15 mouse cellular contexts compared by ENCODE assay signal in the genomic region with DNA sequence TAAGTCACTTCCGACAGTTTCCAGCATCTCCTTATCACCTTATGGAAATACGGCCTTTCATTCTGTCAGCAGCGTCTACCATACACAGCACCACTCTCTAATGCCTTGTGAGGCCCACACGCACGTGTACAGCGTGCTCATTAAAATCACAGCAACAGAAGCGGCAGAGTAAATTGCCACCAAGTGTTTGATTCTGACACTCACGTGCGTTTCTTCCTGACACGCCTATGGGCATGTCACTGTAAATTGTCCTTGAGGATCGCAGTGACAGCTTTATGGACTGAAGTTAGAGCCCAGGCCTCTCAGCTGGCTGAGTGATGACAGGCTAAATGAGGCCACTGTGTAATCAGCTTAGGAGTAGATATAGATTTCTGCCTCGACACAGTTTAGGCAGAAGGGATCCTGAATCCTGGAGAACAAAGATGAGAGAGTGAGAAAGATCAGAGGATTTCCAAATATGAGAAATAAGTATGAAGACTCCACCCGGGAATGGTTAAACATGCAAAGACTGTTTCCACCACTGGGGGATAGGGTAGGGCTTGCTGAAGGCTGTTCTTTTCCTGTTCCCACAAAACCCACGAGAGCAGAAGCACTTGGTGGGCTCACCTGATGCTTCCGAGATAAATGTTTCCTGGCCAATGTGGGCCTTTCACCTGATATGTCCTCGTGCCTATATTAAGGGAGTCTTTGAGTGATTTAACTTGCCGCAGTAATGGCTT.
DNase-seq lines count a peak whose midpoint lies in the region; ATAC-seq lines count a peak whose summit lies in the region.
"Had no signal": no experiment of that assay in that cellular context is flagged by ENCODE, and none has a peak within 500 bp of the region (broad histone marks: within the 10 kb centered on the region; RNA-seq: fewer than 3 reads in every experiment).

No protein-coding gene starts in this region.

- H3K27ac ChIP-seq in heart, embryonic 14.5 days (replicated peaks in 1 of 2; ENCODE audit: control insufficient read depth in 1 of 2, insufficient read depth in 1 of 2, low read depth in 2 of 2, low read length in 2 of 2) = no peak overlapping the region
- no peak overlapping the region for H3K27ac ChIP-seq in heart, embryonic 11.5 days (ENCODE audit: low read depth, low read length)
- H3K27ac ChIP-seq: embryonic facial prominence, embryonic 13.5 days; liver, embryonic 15.5 days had no signal

- H3K9ac ChIP-seq in heart, embryonic 14.5 days (ENCODE audit: low read length) = no peak overlapping the region
- no peak overlapping the region for H3K9ac ChIP-seq in heart, embryonic 11.5 days (ENCODE audit: low read depth, low read length)
- H3K9ac ChIP-seq: embryonic facial prominence, embryonic 13.5 days; liver, embryonic 15.5 days had no signal

- H3K27me3 ChIP-seq in heart, embryonic 14.5 days (ENCODE audit: control insufficient read depth, insufficient read depth, low read length) = peaks cover 45% of the 10 kb centered on the region
- H3K27me3 ChIP-seq in heart, embryonic 11.5 days (ENCODE audit: control insufficient read depth, insufficient read depth, low read length) = peaks cover 52% of the 10 kb centered on the region
- H3K27me3 ChIP-seq: embryonic facial prominence, embryonic 13.5 days; liver, embryonic 15.5 days had no signal

- H3K36me3 ChIP-seq in heart, embryonic 14.5 days (ENCODE audit: control insufficient read depth, insufficient read depth, low read length) = no peaks in the 10 kb centered on the region
- no peaks in the 10 kb centered on the region for H3K36me3 ChIP-seq in heart, embryonic 11.5 days (ENCODE audit: control insufficient read depth, insufficient read depth, low read length)
- H3K36me3 ChIP-seq: embryonic facial prominence, embryonic 13.5 days; liver, embryonic 15.5 days had no signal

- peak; percentile 25 to 49 for DNase-seq in right cerebral cortex, postnatal 10 days (ENCODE audit: low spot score in 2 of 2)
- DNase-seq in right cerebral cortex, postnatal 14 days = no peak
- peak; percentile 65 for DNase-seq in mesoderm, embryonic 11.5 days (ENCODE audit: low read depth, low spot score)
- DNase-seq in frontal cortex, adult 2 months (ENCODE audit: extremely low spot score in 1 of 2, low spot score in 1 of 2) = no peak
- DNase-seq: adrenal gland, postnatal 14 days; cerebellum, adult 11-12 months; gastrocnemius, postnatal 14 days; heart, postnatal 14 days; thymus, adult 18-20 months had no signal

- 16% methylated on average over 17 of the region's 17 CpGs for WGBS in heart, embryonic 14.5 days
- 32% methylated on average over 17 of the region's 17 CpGs for WGBS in heart, embryonic 11.5 days (ENCODE audit: insufficient replicate concordance)

- H3K4me2 ChIP-seq in heart, embryonic 14.5 days (ENCODE audit: low read length) = peak overlapping the region; percentile 9; the same call in 1 of the 2 replicates
- H3K4me2 ChIP-seq in heart, embryonic 11.5 days = no peak overlapping the region
- H3K4me2 ChIP-seq: embryonic facial prominence, embryonic 13.5 days; liver, embryonic 15.5 days had no signal

- no peak for ATAC-seq in heart, embryonic 14.5 days (ENCODE audit: insufficient number of reproducible peaks, insufficient read depth, low FRiP score, low read depth)
- ATAC-seq in heart, embryonic 11.5 days (replicated peaks; ENCODE audit: insufficient number of reproducible peaks, low FRiP score, low TSS enrichment) = no peak
- no peak for ATAC-seq in erythroblast, adult 5-6 weeks (replicated peaks; ENCODE audit: low FRiP score, poor library complexity, severe bottlenecking)
- ATAC-seq in megakaryocyte, adult 5-6 weeks (ENCODE audit: poor library complexity, severe bottlenecking) = no peak

- no peaks in the 10 kb centered on the region for H3K9me3 ChIP-seq in heart, embryonic 14.5 days (ENCODE audit: control insufficient read depth, low read length)
- no peaks in the 10 kb centered on the region for H3K9me3 ChIP-seq in heart, embryonic 11.5 days (replicated peaks; ENCODE audit: control insufficient read depth, low read length)
- H3K9me3 ChIP-seq: embryonic facial prominence, embryonic 13.5 days; liver, embryonic 15.5 days had no signal

- H3K4me1 ChIP-seq in heart, embryonic 14.5 days (ENCODE audit: control insufficient read depth in 2 of 2, insufficient read depth in 2 of 2, low read length in 2 of 2) = peaks cover 3 to 5% of the 10 kb centered on the region in 2 experiments; a peak in 2 of 4 replicates
- H3K4me1 ChIP-seq in heart, embryonic 11.5 days (ENCODE audit: control insufficient read depth, insufficient read depth, low read length) = peaks cover 7% of the 10 kb centered on the region; the same call in 1 of the 2 replicates
- H3K4me1 ChIP-seq: embryonic facial prominence, embryonic 13.5 days; liver, embryonic 15.5 days had no signal

- H3K4me3 ChIP-seq in heart, embryonic 14.5 days (ENCODE audit: control insufficient read depth in 1 of 2, insufficient read depth in 1 of 2, low read depth in 1 of 2, low read length in 2 of 2) = no peak overlapping the region
- H3K4me3 ChIP-seq in heart, embryonic 11.5 days (ENCODE audit: low read depth, low read length) = no peak overlapping the region
- H3K4me3 ChIP-seq: embryonic facial prominence, embryonic 13.5 days; liver, embryonic 15.5 days had no signal

Comparison
In these comparisons a context has a peak if more than half of its experiments do, and no peak if none do; other contexts are left out.
1. DNase-seq: peak in right cerebral cortex, postnatal 10 days (2 of 2) and mesoderm, embryonic 11.5 days (single experiment); none in right cerebral cortex, postnatal 14 days (single experiment) and frontal cortex, adult 2 months (0 of 2).